Mouse (Mus musculus) heart, embryonic 16.5 days (tissue): Measurements from ENCODE around the gene Robo1. TPM values are rescaled to one million over a fixed set of nuclear protein-coding genes. Genes with fewer than 3 reads are reported as not detected.

Source experiments
- ATAC-seq: fragments of 200-750 bp; cut with Nextera tagmentation; replicated peaks from 2 replicates; pipeline ENCODE4 v1.8.0; 2017; ENCODE audit warnings: moderate number of reproducible peaks; ENCODE audit not compliant: insufficient read depth, low FRiP score; ENCODE audit errors: extremely low read depth
- H3K27ac ChIP-seq: fragments of 300-500 bp; sonication (generic); 2 replicates; pipeline ENCODE4 v1.5.1; 2014; ENCODE audit warnings: mild to moderate bottlenecking, low read length, control low read depth, moderate library complexity
- H3K27me3 ChIP-seq: fragments of 300-500 bp; sonication (generic); 2 replicates; pipeline ENCODE4 v1.6.1; 2014; ENCODE audit warnings: low read length, mixed read lengths; ENCODE audit not compliant: control insufficient read depth, insufficient read depth
- H3K36me3 ChIP-seq: fragments of 300-500 bp; sonication (generic); 2 replicates; pipeline ENCODE4 v1.6.1; 2014; ENCODE audit not compliant: control insufficient read depth, insufficient read depth
- H3K4me1 ChIP-seq: fragments of 300-500 bp; sonication (generic); 2 replicates; pipeline ENCODE4 v1.6.1; 2014; ENCODE audit warnings: low read length, mixed read lengths; ENCODE audit not compliant: control insufficient read depth, insufficient read depth
- H3K4me2 ChIP-seq: fragments of 300-500 bp; sonication (generic); 2 replicates; pipeline ENCODE4 v1.6.1; 2014; ENCODE audit warnings: low read depth, mild to moderate bottlenecking, control low read depth, low read length
- H3K4me3 ChIP-seq: fragments of 300-500 bp; sonication (generic); 2 replicates; pipeline ENCODE4 v1.5.1; 2014; ENCODE audit warnings: mild to moderate bottlenecking, control low read depth, low read length
- H3K9ac ChIP-seq: fragments of 300-500 bp; sonication (generic); 2 replicates; pipeline ENCODE4 v1.6.1; 2014; ENCODE audit warnings: low read length, control low read depth
- H3K9me3 ChIP-seq: fragments of 300-500 bp; sonication (generic); replicated peaks from 2 replicates; pipeline ENCODE4 v1.6.1; 2016; ENCODE audit warnings: low read length; ENCODE audit not compliant: control insufficient read depth
- WGBS: fragments of 180-500 bp; shearing (Covaris S2); extraction: QIAGEN DNeasy Blood & Tissue Kit; methylation state at CpG from one replicate; pipeline ENCODE4 v1.1.7; 2014; 5-methylcytosine and 5-hydroxymethylcytosine counted together
- polyA plus RNA-seq: library from polyadenylated mRNA; unstranded; fragments of >200 nt; fragmentation: Nextera tagmentation; extraction: Ambion mirVana; gene quantifications from 2 replicates; pipeline ENCODE4 v1.2.1, GENCODE M21; 2015

Robo1 gene
- polyA plus RNA-seq, 1 experiment from 2014 or later: 8.0 TPM

GRCm38 (mm10) chr16:72794692-72795378, 486.7 kb downstream of the Robo1 start:
- WGBS: 72% methylated on average over 6 of the region's 6 CpGs
- no peaks in the 10 kb centered on the region; the same call in 1 of the 2 replicates for H3K4me1 ChIP-seq
- H3K27me3 ChIP-seq: no peaks in the 10 kb centered on the region
- no peak for ATAC-seq
- no peaks in the 10 kb centered on the region for H3K9me3 ChIP-seq
- H3K4me3 ChIP-seq: no peak overlapping the region
- no peak overlapping the region for H3K9ac ChIP-seq
- H3K4me2 ChIP-seq: no peak overlapping the region
- no peak overlapping the region for H3K27ac ChIP-seq
- H3K36me3 ChIP-seq: no peaks in the 10 kb centered on the region

DNA sequence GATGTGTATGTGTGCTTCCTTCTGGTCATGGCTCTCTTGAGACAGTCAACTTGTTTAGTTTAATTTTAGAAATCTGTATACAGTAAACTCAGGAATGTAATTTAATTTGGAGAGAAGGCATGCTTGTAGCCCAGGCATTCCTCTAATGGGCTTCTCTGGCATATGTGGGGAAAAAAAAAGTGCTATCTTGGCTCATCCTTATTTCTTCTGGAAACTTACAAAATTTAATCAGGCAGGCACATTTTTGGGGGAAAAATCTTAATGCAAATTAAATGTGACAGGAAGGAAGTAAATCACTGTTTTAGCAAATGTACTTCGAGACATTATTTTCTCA, 487.2 kb downstream of the Robo1 start:
- no peaks in the 10 kb centered on the region for H3K36me3 ChIP-seq
- H3K4me3 ChIP-seq: no peak overlapping the region
- no peak for ATAC-seq
- WGBS: 80% methylated on average over 1 of the region's 1 CpGs
- H3K27ac ChIP-seq: no peak overlapping the region
- no peak overlapping the region for H3K4me2 ChIP-seq
- no peaks in the 10 kb centered on the region for H3K27me3 ChIP-seq
- no peaks in the 10 kb centered on the region; the same call in 1 of the 2 replicates for H3K4me1 ChIP-seq
- H3K9ac ChIP-seq: no peak overlapping the region
- H3K9me3 ChIP-seq: no peaks in the 10 kb centered on the region

DNA sequence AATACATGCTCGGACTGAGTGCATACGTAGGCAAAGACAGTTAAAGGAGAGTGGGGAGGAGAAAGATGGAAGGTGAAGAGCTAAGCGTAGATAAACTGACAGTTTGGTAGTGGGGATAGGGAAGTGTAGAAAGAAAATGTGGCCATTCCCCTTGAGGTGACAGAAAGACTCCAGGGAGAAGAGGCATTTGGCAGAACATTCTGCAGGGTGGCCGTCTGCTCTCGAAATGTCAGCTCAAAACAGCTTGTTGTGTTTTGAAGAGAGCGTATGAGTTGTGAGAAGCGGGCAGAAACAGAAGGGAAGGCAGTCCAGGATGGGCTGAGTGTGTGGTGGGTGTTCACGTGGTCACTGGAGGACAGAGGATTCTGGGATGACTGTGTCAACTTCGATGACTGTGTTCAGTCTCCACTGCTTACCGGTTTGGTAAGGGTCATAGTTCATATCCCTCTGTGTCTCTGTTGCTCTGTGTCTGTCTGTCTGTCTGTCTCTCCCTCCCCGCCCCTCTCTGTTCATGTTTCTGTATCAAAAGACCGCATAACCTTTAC, 490.4 kb downstream of the Robo1 start:
- WGBS: 73% methylated on average over 12 of the region's 12 CpGs

DNA sequence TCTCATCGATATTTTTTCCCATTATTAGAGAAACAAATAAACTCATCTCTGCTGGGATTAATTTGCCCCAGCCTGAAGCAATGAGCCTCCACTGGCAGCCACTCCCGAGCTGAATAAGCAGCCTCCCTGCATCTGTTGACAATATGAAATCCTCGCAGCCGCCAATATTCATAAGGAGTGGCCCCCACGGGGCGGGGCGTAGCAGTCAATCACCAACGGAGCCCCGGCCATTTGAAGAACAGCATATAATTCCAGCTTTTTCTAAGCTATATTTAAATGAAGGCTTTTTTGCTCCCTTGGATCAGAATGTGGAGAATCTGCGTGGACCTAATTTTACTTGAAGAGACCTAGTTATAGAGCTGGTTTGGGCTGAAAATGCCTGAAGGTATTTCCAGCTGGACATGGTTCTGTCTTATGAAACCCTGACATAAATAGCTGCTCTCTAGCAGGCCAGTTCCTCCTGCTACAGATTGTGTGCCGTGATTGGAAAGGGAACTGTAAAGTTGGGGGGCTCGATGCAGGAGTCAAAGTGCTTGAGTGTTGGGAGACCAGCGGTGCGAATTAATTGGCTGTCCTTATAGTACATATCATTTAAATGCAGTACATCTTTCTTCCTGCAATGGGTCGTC, 492.1 kb downstream of the Robo1 start:
- ATAC-seq: no peak
- Histone ChIP-seq H3K4me3 (no peak overlapping the region), H3K4me2 (no peak overlapping the region), H3K9me3 (no peaks in the 10 kb centered on the region), H3K27ac (no peak overlapping the region), H3K9ac (no peak overlapping the region), H3K4me1 (no peaks in the 10 kb centered on the region; the same call in 1 of the 2 replicates), H3K36me3 (no peaks in the 10 kb centered on the region), H3K27me3 (no peaks in the 10 kb centered on the region)
- 78% methylated on average over 15 of the region's 15 CpGs for WGBS

More for the DNA sequence above, 490.4 kb downstream of the Robo1 start:
- H3K4me1 ChIP-seq: no peaks in the 10 kb centered on the region; the same call in 1 of the 2 replicates
- no peaks in the 10 kb centered on the region for H3K36me3 ChIP-seq
- no peaks in the 10 kb centered on the region for H3K9me3 ChIP-seq
- H3K9ac ChIP-seq: no peak overlapping the region
- no peak overlapping the region for H3K4me2 ChIP-seq
- H3K27me3 ChIP-seq: no peaks in the 10 kb centered on the region
- no peak for ATAC-seq
- no peak overlapping the region for H3K4me3 ChIP-seq
- no peak overlapping the region for H3K27ac ChIP-seq

- H3K4me3 ChIP-seq: no peak overlapping the region
- H3K4me2 ChIP-seq: no peak overlapping the region
- no peak for ATAC-seq
- no peaks in the 10 kb centered on the region for H3K4me1 ChIP-seq
- no peaks in the 10 kb centered on the region for H3K27me3 ChIP-seq
- H3K9ac ChIP-seq: no peak overlapping the region
- H3K36me3 ChIP-seq: no peaks in the 10 kb centered on the region
- H3K27ac ChIP-seq: no peak overlapping the region
- WGBS: 76% methylated on average over 6 of the region's 6 CpGs
- no peaks in the 10 kb centered on the region for H3K9me3 ChIP-seq
These were observed 492.7 kb downstream of the Robo1 start for GRCm38 (mm10) chr16:72800788-72801187.

DNA sequence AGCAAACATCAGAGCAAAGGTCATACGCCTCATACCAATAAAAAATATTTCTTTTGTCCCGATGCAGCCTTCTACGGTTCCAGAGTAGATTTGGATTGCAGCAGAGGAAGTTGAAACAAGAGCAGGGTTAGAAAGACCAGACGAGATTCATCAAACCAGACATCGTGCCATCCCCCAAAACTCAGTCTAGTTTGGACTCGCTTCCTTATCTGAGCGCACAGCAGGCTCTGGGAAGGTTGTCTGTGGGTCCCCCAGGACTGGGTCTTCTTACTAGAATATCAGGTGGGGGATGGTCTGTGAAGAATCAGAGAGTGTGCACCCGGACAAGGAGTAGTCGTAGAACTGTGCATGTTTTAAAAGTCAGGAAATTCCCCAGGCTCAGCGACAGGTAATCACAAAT, 500.2 kb downstream of the Robo1 start:
- Histone ChIP-seq H3K27ac (no peak overlapping the region), H3K9ac (0 out of 2 replicates have a peak overlapping the region, but pooled peaks have one; percentile 43), H3K4me1 (no peaks in the 10 kb centered on the region; the same call in 1 of the 2 replicates), H3K4me3 (peak overlapping the region; percentile 42), H3K36me3 (no peaks in the 10 kb centered on the region), H3K9me3 (no peaks in the 10 kb centered on the region), H3K27me3 (no peaks in the 10 kb centered on the region), H3K4me2 (peak overlapping the region; percentile 61)
- ATAC-seq: no peak
- 30% methylated on average over 10 of the region's 10 CpGs for WGBS

GRCm38 (mm10) chr16:72810942-72811341, 502.8 kb downstream of the Robo1 start:
- no peak for ATAC-seq
- Histone ChIP-seq H3K9me3 (no peaks in the 10 kb centered on the region), H3K4me2 (no peak overlapping the region), H3K4me3 (no peak overlapping the region), H3K27me3 (no peaks in the 10 kb centered on the region), H3K9ac (no peak overlapping the region), H3K27ac (no peak overlapping the region), H3K36me3 (no peaks in the 10 kb centered on the region), H3K4me1 (no peaks in the 10 kb centered on the region; the same call in 1 of the 2 replicates)
- WGBS: 71% methylated on average over 3 of the region's 3 CpGs

GRCm38 (mm10) chr16:72811494-72811893, 503.4 kb downstream of the Robo1 start:
- no peak overlapping the region for H3K4me3 ChIP-seq
- no peaks in the 10 kb centered on the region for H3K27me3 ChIP-seq
- H3K9me3 ChIP-seq: no peaks in the 10 kb centered on the region
- no peak overlapping the region for H3K27ac ChIP-seq
- H3K36me3 ChIP-seq: no peaks in the 10 kb centered on the region
- no peak for ATAC-seq
- 88% methylated on average over 5 of the region's 5 CpGs for WGBS
- H3K9ac ChIP-seq: no peak overlapping the region
- no peaks in the 10 kb centered on the region; the same call in 1 of the 2 replicates for H3K4me1 ChIP-seq
- no peak overlapping the region for H3K4me2 ChIP-seq

DNA sequence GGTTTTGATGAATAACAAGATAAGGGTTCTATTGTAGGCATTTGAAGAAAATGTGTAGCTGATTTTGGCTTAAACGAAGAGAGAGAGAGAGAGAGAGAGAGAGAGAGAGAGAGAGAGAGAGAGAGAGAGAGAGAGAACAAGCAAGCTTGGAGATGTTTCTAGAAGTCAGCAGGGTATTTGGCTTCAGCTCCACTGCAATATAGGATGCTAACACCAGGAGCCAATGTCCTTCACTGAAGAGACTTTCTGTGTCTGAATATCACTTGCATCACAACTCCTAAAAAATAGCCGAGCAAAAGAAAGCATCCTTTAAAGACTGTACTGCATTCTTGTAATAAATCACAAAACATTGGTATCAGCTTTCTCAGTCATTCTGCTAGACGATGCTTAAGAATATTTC, 503.8 kb downstream of the Robo1 start:
- no peaks in the 10 kb centered on the region for H3K36me3 ChIP-seq
- no peaks in the 10 kb centered on the region for H3K27me3 ChIP-seq
- ATAC-seq: no peak
- no peak overlapping the region for H3K27ac ChIP-seq
- no peak overlapping the region for H3K4me2 ChIP-seq
- H3K4me3 ChIP-seq: no peak overlapping the region
- no peaks in the 10 kb centered on the region for H3K9me3 ChIP-seq
- no peak overlapping the region for H3K9ac ChIP-seq
- 62% methylated on average over 3 of the region's 3 CpGs for WGBS
- H3K4me1 ChIP-seq: no peaks in the 10 kb centered on the region; the same call in 1 of the 2 replicates
